Mouse (Mus musculus) spleen, adult 2 months (tissue): ENCODE results near the gene Cd84.

ENCODE experiments used
- CTCF ChIP-seq: fragments of 200-500 bp; IDR thresholded peaks from 2 replicates; pipeline ENCODE4 v1.5.1; 2011; ENCODE audit warnings: mild to moderate bottlenecking, inconsistent platforms; ENCODE audit not compliant: insufficient read depth, insufficient read length, insufficient replicate concordance; ENCODE audit errors: extremely low read depth
- POLR2A ChIP-seq: fragments of 200-500 bp; IDR thresholded peaks from 2 replicates; pipeline ENCODE4 v1.6.1; 2011; ENCODE audit warnings: low read depth, low read length, inconsistent platforms

- TF ChIP-seq CTCF, result no peak
- no peak for TF ChIP-seq POLR2A
These were observed 43.3 kb upstream of the Cd84 start for GRCm38 (mm10) chr1:171796185-171796584.
